Mouse (Mus musculus) spleen, adult 2 months (tissue): Measurements from ENCODE around the gene Hs2st1.

Source experiments
- CTCF ChIP-seq: fragments of 200-500 bp; IDR thresholded peaks from 2 replicates; pipeline ENCODE4 v1.5.1; 2011; ENCODE audit warnings: mild to moderate bottlenecking, inconsistent platforms; ENCODE audit not compliant: insufficient read depth, insufficient read length, insufficient replicate concordance; ENCODE audit errors: extremely low read depth
- POLR2A ChIP-seq: fragments of 200-500 bp; IDR thresholded peaks from 2 replicates; pipeline ENCODE4 v1.6.1; 2011; ENCODE audit warnings: low read depth, low read length, inconsistent platforms

- TF ChIP-seq POLR2A (no peak), CTCF (no peak)
These were observed 14.8 kb downstream of the Hs2st1 start for GRCm38 (mm10) chr3:144555144-144555543.
